Mouse (Mus musculus) heart, embryonic 15.5 days (tissue): ENCODE measurements around the gene 6720489N17Rik. TPM values are rescaled to one million over a fixed set of nuclear protein-coding genes. Genes with fewer than 3 reads are reported as not detected.
"Not testable (repeated sequence)": the region's sequence is repeated elsewhere in the genome, so short reads cannot be mapped to it uniquely, and the experiment has no call there.

Experiments
- ATAC-seq: fragments of 200-750 bp; cut with Nextera tagmentation; replicated peaks from 2 replicates; pipeline ENCODE4 v1.8.0; 2017; ENCODE audit warnings: low read depth, moderate TSS enrichment; ENCODE audit not compliant: insufficient number of reproducible peaks, insufficient read depth, low FRiP score
- H3K27ac ChIP-seq: fragments of 300-500 bp; sonication (generic); 2 replicates; pipeline ENCODE4 v1.5.1; 2015; ENCODE audit warnings: mild to moderate bottlenecking, inconsistent platforms
- H3K27me3 ChIP-seq: fragments of 300-500 bp; sonication (generic); 2 replicates; pipeline ENCODE4 v1.6.1; 2015; ENCODE audit warnings: inconsistent platforms
- H3K36me3 ChIP-seq: fragments of 300-500 bp; sonication (generic); 2 replicates; pipeline ENCODE4 v1.6.1; 2015; ENCODE audit warnings: mild to moderate bottlenecking, inconsistent platforms
- H3K4me1 ChIP-seq: fragments of 300-500 bp; sonication (generic); replicated peaks from 2 replicates; pipeline ENCODE4 v1.6.1; 2015; ENCODE audit warnings: inconsistent platforms
- H3K4me2 ChIP-seq: fragments of 300-500 bp; sonication (generic); 2 replicates; pipeline ENCODE4 v1.6.1; 2015; ENCODE audit warnings: inconsistent platforms, mild to moderate bottlenecking, moderate library complexity
- H3K4me3 ChIP-seq: fragments of 300-500 bp; sonication (generic); 2 replicates; pipeline ENCODE4 v1.5.1; 2015; ENCODE audit warnings: mild to moderate bottlenecking, inconsistent platforms
- H3K9ac ChIP-seq: fragments of 300-500 bp; sonication (generic); 2 replicates; pipeline ENCODE4 v1.6.1; 2015; ENCODE audit warnings: mild to moderate bottlenecking, inconsistent platforms
- H3K9me3 ChIP-seq: fragments of 300-500 bp; sonication (generic); replicated peaks from 2 replicates; pipeline ENCODE4 v1.6.1; 2016; ENCODE audit warnings: inconsistent platforms
- WGBS: fragments of 180-500 bp; shearing (Covaris S2); methylation state at CpG from one replicate; pipeline ENCODE4 v1.1.7; 2015; ENCODE audit warnings: mixed read lengths; 5-methylcytosine and 5-hydroxymethylcytosine counted together
- polyA plus RNA-seq: library from polyadenylated mRNA; unstranded; fragments of >200 nt; fragmentation: Nextera tagmentation; extraction: Ambion mirVana; gene quantifications from 2 replicates; pipeline ENCODE4 v1.2.1, GENCODE M21; 2015

Gene 6720489N17Rik
- 5.3 and 7.2 TPM in 2 replicates for polyA plus RNA-seq

DNA sequence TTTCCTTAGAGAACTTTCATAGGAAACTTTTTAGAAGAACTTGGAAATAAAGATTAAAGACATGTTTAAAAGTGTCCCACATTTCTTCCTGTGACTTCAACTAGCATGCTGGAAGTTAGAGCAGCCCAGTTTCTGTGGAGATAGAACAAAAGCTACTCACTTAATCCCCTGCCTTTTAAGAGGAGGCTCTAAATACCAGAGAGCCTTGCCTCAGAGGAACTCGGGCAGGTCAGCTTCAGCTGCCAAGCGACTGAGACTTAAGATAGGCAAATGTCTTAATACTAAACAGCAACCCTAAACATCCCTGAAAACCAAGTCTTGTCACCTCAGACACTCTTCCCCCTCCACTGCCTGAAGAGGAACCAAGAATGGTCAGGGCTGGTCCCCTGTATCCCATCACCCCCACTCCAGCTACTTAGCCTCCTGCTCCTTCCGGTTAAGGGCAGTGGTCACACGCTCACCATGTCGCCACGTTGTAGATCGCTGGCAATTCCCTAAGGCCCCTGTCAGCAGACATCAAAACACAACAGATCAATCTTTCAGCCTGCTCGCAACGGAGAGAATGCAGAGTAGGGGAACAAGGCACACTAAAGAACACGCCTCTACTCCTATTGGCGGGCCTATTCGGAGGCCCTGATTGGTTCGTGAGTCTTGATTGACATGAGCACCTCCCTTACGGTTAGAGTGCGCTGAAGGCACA is at the start of gene 6720489N17Rik:
Gene 6720489N17Rik (minus strand): TSS at position 606 of the 700 bp plus-strand sequence.
- under 1% methylated on average over 15 of the region's 15 CpGs for WGBS

DNA sequence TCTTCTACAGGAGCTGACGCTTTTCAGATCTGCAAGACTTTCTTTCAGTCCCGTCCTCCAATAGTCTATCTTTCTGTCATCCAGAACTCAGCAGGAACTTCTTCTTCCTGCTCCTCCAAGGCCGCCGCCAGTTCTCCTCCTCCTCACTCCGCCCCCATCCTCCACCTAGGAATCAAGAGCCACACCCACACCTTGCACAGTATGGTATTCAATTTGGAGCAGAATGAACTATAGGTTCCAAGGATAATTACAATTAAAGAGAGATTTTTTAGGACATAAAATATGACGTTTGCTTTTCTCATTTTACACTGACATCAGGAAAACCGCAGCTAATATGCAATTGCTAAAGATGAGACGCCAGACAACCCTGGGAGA is 29.4 kb upstream of the 6720489N17Rik start:
- 18% methylated on average over 8 of the region's 8 CpGs for WGBS
- Histone ChIP-seq H3K9me3 (no peaks in the 10 kb centered on the region), H3K4me3 (peak overlapping the region; percentile 76), H3K9ac (no peak overlapping the region; the same call in 1 of the 2 replicates), H3K27me3 (no peaks in the 10 kb centered on the region), H3K4me1 (no peaks in the 10 kb centered on the region), H3K4me2 (peak overlapping the region; percentile 67), H3K36me3 (no peaks in the 10 kb centered on the region; the same call in 1 of the 2 replicates), H3K27ac (no peak overlapping the region)
- peak; percentile 73; the same call in 1 of the 2 replicates for ATAC-seq

More for the DNA sequence above, at the start of gene 6720489N17Rik:
- peak within 1 kb of the TSS; percentile 67 for H3K4me2 ChIP-seq
- 0 out of 2 replicates have a peak within 1 kb of the TSS, but pooled peaks have one; percentile 12 for H3K27ac ChIP-seq
- peak; percentile 99 for ATAC-seq
- H3K36me3 ChIP-seq, H3K4me1 ChIP-seq, H3K9me3 ChIP-seq, H3K27me3 ChIP-seq: not testable (repeated sequence)
- H3K9ac ChIP-seq, result peak within 1 kb of the TSS; percentile 58
- H3K4me3 ChIP-seq, result peak within 1 kb of the TSS; percentile 62

DNA sequence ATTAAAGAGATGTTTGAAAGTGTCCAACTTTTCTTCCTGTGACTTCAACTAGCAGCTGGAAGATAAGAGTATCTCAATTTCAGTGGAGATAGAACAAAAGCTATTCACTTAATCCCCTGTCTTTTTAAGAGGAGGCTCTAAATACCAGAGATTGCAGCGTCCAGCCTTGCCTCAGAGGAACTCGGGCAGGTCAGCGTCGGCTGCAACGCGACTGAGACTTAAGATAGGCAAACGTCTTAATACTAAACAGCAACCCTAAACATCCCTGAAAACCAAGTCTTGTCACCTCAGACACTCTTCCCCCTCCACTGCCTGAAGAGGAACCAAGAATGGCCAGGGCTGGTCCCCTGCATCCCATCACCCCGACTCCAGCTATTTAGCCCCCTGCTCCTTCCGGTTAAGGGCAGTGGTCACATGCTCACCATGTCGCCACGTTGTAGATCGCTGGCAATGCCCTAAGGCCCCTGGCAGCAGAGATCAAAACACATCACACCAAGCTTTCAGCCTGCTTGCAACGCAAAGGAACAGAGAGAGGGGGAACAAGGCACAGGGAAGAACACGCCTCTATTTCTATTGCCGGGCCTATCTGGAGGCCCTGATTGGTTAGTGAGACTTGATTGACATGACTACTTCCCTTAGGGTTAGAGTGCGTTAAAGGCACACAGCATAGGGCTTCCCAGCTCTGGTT is 28.8 kb upstream of the 6720489N17Rik start:
- WGBS, result under 1% methylated on average over 16 of the region's 16 CpGs
- not testable (repeated sequence) for H3K27me3 ChIP-seq, H3K36me3 ChIP-seq, H3K9me3 ChIP-seq, H3K4me1 ChIP-seq
- H3K27ac ChIP-seq, result peak overlapping the region; percentile 65
- H3K4me3 ChIP-seq, result peak overlapping the region; percentile 76
- H3K9ac ChIP-seq, result peak overlapping the region; percentile 59
- peak overlapping the region; percentile 67 for H3K4me2 ChIP-seq
- peak; percentile 93 for ATAC-seq

DNA sequence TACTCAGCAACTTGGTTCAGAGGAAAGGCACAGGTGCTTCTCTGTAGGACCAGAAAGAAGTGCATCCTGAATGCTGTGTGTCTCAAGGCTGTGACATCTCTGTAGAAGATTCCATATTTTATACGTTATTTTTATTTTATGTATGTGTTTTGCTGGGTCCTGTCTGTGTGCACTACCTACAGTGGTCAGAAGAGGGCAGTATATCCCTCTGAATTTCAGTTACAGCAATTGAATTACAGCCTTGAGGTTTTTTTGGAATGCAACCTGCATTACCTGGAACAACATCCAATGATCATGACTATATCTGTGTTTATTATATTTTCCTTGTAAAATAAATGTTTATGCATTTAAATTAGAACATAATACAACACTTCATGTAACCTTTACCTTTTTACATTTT is 3.1 kb upstream of the 6720489N17Rik start:
- H3K4me1 ChIP-seq, H3K9ac ChIP-seq, H3K27ac ChIP-seq, H3K4me2 ChIP-seq, H3K27me3 ChIP-seq, H3K4me3 ChIP-seq, ATAC-seq, H3K36me3 ChIP-seq, H3K9me3 ChIP-seq: not testable (repeated sequence)
- WGBS, result 33% methylated on average over 1 of the region's 1 CpGs

DNA sequence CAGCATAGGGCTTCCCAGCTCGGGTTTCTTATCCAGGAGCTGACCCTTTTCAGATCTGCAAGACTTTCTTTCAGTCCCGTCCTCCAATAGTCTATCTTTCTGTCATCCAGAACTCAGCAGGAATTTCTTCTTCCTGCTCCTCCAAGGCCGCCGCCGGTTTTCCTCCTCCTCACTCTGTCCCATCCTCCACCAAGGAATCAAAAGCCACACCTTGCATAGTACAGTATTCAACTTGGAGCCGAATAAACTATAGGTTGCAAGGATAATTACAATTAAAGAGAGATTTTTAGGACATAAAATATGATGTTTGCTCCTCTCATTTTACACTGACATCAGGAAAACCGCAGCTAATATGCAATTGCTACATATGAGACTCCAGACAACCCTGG is 289 bp upstream of the 6720489N17Rik start:
- peak overlapping the region; percentile 67 for H3K4me2 ChIP-seq
- H3K9me3 ChIP-seq, H3K27me3 ChIP-seq, H3K36me3 ChIP-seq, H3K27ac ChIP-seq, H3K4me1 ChIP-seq: not testable (repeated sequence)
- WGBS, result 3% methylated on average over 7 of the region's 7 CpGs
- H3K9ac ChIP-seq, result peak overlapping the region; percentile 58
- ATAC-seq, result peak; percentile 50; the same call in 1 of the 2 replicates
- H3K4me3 ChIP-seq, result peak overlapping the region; percentile 62

DNA sequence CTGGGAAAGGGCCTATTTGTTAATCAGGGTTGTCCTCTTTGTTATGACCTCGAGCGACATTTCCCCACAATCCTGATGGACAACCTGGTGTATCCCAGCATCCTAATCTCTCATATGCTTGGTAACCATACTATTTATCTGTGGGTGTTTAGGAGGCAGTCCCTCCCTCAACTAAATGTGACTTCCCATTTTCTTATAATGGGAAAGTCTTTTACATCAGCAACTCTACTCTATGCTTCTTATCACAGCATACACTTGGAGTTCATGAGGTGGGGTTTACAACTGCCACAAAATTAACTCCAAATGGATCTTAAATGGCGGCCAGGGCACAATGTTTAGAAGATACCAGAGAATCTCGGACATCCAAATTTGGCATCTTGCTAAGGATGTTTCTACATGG is 6.5 kb downstream of the 6720489N17Rik start:
- WGBS, result 86% methylated on average over 4 of the region's 4 CpGs
- not testable (repeated sequence) for ATAC-seq

DNA sequence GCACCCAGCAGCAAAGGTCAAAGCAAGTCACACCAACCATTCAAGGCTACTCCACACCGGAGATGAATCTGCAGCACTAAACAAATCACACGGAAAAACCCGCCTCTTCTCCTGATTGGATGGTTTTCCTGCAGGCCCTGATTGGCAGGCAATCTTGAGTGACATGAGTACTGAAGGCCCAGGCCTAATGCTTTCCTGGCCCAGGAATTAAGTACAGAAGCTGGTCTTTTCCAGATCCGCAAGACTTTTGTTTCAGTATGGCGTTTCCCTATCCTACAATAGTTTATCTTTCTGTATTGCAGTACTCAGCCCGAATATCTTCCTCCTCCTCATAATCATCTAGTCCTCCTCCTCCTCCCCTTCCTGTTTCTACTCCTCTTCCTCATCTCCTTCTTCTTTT is 52.9 kb downstream of the 6720489N17Rik start, which contains the start of gene Zfp934:
Gene Zfp934 (minus strand): TSS at position 101 of the 400 bp plus-strand sequence.
- H3K9me3 ChIP-seq, H3K9ac ChIP-seq, ATAC-seq, H3K4me2 ChIP-seq, H3K27ac ChIP-seq, H3K27me3 ChIP-seq, H3K36me3 ChIP-seq, H3K4me1 ChIP-seq, H3K4me3 ChIP-seq: not testable (repeated sequence)
- WGBS, result 78% methylated on average over 5 of the region's 6 CpGs

More for the DNA sequence above, 6.5 kb downstream of the 6720489N17Rik start:
- H3K4me3 ChIP-seq, H3K27ac ChIP-seq, H3K9me3 ChIP-seq, H3K9ac ChIP-seq, H3K4me2 ChIP-seq, H3K4me1 ChIP-seq, H3K27me3 ChIP-seq, H3K36me3 ChIP-seq: not testable (repeated sequence)

DNA sequence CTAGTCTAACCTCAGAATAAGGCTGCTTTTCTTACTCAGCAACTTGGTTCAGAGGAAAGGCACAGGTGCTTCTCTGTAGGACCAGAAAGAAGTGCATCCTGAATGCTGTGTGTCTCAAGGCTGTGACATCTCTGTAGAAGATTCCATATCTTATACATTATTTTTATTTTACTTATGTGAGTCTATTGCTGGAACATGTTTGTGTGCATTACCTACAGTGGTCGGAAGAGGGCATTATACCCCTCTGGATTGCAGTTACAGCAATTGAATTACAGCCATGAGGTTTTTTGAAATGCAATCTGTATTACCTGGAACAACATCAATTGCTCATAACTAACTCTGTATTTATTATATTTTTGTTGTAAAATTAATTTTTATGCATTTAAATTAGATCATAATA is 62.3 kb downstream of the 6720489N17Rik start:
- H3K9ac ChIP-seq, H3K4me2 ChIP-seq, ATAC-seq, H3K4me3 ChIP-seq, H3K36me3 ChIP-seq, H3K27ac ChIP-seq, H3K27me3 ChIP-seq, H3K4me1 ChIP-seq, H3K9me3 ChIP-seq: not testable (repeated sequence)
- WGBS, result 20% methylated on average over 1 of the region's 1 CpGs

DNA sequence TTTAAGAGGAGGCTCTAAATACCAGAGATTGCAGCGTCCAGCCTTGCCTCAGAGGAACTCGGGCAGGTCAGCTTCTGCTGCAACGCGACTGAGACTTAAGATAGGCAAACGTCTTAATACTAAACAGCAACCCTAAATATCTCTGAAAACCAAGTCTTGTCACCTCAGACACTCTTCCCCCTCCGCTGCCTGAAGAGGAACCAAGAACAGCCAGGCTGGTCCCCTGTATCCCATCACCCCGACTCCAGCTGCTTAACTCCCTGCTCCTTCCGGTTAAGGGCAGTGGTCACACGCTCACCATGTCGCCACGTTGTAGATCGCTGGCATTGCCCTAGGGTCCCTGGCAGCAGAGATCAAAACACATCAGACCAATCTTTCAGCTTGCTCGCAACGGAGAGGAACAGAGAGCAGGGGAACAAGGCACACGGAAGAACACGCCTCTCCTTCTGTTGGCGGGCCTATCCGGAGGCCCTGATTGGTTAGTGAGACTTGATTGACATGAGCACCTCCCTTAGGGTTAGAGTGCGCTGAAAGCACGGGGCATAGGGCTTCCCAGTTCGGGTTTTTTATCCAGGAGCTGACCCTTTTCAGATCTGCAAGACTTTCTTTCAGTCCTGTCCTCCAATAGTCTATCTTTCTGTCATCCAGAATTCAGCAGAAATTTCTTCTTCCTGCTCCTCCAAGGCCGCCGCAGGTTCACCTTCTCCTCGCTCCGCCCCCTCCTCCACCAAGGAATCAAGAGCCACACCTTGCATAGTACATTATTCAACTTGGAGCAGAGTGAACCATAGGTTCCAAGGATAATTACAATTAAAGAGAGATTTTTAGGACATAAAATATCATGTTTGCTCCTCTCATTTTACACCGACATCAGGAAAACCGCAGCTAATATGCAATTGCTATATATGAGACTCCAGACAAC is 65.5 kb downstream of the 6720489N17Rik start, which contains the start of gene Zfp935:
Gene Zfp935 (minus strand): TSS at position 323 of the 922 bp plus-strand sequence.
- peaks cover 13% of the 10 kb centered on the region for H3K36me3 ChIP-seq
- WGBS, result 7% methylated on average over 27 of the region's 27 CpGs
- H3K9me3 ChIP-seq, H3K27me3 ChIP-seq, ATAC-seq, H3K4me1 ChIP-seq: not testable (repeated sequence)
- peak within 1 kb of the TSS; percentile 65 for H3K9ac ChIP-seq
- H3K4me2 ChIP-seq, result peak within 1 kb of the TSS; percentile 55
- H3K4me3 ChIP-seq, result peak within 1 kb of the TSS; percentile 59
- peak within 1 kb of the TSS; percentile 45; the same call in 1 of the 2 replicates for H3K27ac ChIP-seq
